Mouse (Mus musculus): ENCODE data around the gene Siva1. TPM values are rescaled to one million over a fixed set of nuclear protein-coding genes. Genes with fewer than 3 reads are reported as not detected.

Gene Siva1
- polyA plus RNA-seq, 1 experiment from 2014 or later = 117 TPM

GRCm38 (mm10) chr12:112604709-112605649 is 39.5 kb upstream of the Siva1 start:
- Histone ChIP-seq H3K27me3 (ENCODE audit: control insufficient read depth, insufficient read depth, low read length) (no peaks in the 10 kb centered on the region), H3K27ac (ENCODE audit: low read length) (no peak overlapping the region), H3K4me3 (ENCODE audit: low read length) (no peak overlapping the region), H3K4me2 (ENCODE audit: low read depth, low read length) (no peak overlapping the region), H3K36me3 (ENCODE audit: control insufficient read depth, insufficient read depth) (peaks cover 5% of the 10 kb centered on the region; the same call in 1 of the 2 replicates), H3K9ac (ENCODE audit: low read length) (no peak overlapping the region), H3K9me3 (replicated peaks; ENCODE audit: control insufficient read depth, low read length) (no peaks in the 10 kb centered on the region), H3K4me1 (ENCODE audit: control insufficient read depth, insufficient read depth, low read length) (peaks cover 16% of the 10 kb centered on the region)
- 71% methylated on average over 20 of the region's 20 CpGs for WGBS
- ATAC-seq (replicated peaks; ENCODE audit: extremely low read depth, insufficient read depth, low FRiP score) = peak; percentile 21; the same call in 1 of the 2 replicates

DNA sequence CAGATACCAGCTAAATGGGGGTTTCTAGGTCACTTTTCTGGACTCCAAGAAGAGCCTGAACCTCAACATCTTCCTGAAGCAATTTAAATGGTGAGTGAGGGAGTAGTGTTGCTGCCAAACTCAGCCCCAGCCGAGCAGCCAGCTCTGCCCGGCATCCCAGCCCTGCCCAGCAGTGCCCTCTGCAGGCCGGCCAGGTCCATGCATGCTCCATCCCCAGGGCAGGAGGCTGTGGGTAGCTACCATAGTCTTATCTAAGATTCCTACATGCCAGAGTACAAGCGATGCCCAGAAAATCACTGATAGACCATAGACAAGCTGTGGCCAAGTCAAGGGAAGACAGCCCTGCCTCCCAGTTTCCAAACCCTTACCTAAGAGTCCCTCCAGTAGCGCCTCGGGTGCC is 38.7 kb upstream of the Siva1 start:
- Histone ChIP-seq H3K9me3 (replicated peaks; ENCODE audit: control insufficient read depth, low read length) (no peaks in the 10 kb centered on the region), H3K27me3 (ENCODE audit: control insufficient read depth, insufficient read depth, low read length) (no peaks in the 10 kb centered on the region), H3K9ac (ENCODE audit: low read length) (no peak overlapping the region), H3K4me1 (ENCODE audit: control insufficient read depth, insufficient read depth, low read length) (peaks cover 16% of the 10 kb centered on the region), H3K36me3 (ENCODE audit: control insufficient read depth, insufficient read depth) (peaks cover 5% of the 10 kb centered on the region; the same call in 1 of the 2 replicates), H3K27ac (ENCODE audit: low read length) (no peak overlapping the region), H3K4me2 (ENCODE audit: low read depth, low read length) (no peak overlapping the region), H3K4me3 (ENCODE audit: low read length) (no peak overlapping the region)
- WGBS = 44% methylated on average over 6 of the region's 6 CpGs
- ATAC-seq (replicated peaks; ENCODE audit: extremely low read depth, insufficient read depth, low FRiP score) = peak; percentile 72

- WGBS = 55% methylated on average over 6 of the region's 6 CpGs
- no peak overlapping the region for H3K4me2 ChIP-seq (ENCODE audit: low read depth, low read length)
- no peak overlapping the region for H3K4me3 ChIP-seq (ENCODE audit: low read length)
- ATAC-seq (replicated peaks; ENCODE audit: extremely low read depth, insufficient read depth, low FRiP score) = no peak
- no peak overlapping the region for H3K27ac ChIP-seq (ENCODE audit: low read length)
- H3K9me3 ChIP-seq (replicated peaks; ENCODE audit: control insufficient read depth, low read length) = no peaks in the 10 kb centered on the region
- no peaks in the 10 kb centered on the region for H3K27me3 ChIP-seq (ENCODE audit: control insufficient read depth, insufficient read depth, low read length)
- no peak overlapping the region for H3K9ac ChIP-seq (ENCODE audit: low read length)
- peaks cover 16% of the 10 kb centered on the region for H3K4me1 ChIP-seq (ENCODE audit: control insufficient read depth, insufficient read depth, low read length)
- H3K36me3 ChIP-seq (ENCODE audit: control insufficient read depth, insufficient read depth) = peaks cover 8% of the 10 kb centered on the region
Observed at GRCm38 (mm10) chr12:112606998-112607397, 37.5 kb upstream of the Siva1 start.

DNA sequence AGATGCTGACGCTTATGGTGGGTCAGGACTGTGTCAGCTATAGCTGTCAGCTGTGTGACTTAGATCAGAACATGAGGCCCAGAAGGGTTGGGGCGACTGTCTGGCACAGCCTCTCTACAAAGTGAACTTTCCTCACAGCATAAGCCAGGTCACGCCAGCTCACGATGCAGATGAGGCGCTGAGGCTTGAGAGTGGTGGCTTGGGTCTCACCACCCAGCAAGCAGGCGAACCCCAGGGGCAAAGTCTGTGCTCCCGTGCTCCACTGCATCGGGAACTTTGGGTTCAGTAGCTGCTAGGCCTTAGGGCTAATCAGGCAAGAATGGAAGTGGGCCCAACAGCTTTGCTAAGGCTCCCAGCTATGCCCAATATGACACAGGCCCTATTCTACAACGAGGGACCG is 35.4 kb upstream of the Siva1 start:
- Histone ChIP-seq H3K4me1 (ENCODE audit: control insufficient read depth, insufficient read depth, low read length) (peaks cover 16% of the 10 kb centered on the region), H3K9me3 (replicated peaks; ENCODE audit: control insufficient read depth, low read length) (no peaks in the 10 kb centered on the region), H3K4me2 (ENCODE audit: low read depth, low read length) (no peak overlapping the region), H3K27ac (ENCODE audit: low read length) (no peak overlapping the region), H3K27me3 (ENCODE audit: control insufficient read depth, insufficient read depth, low read length) (no peaks in the 10 kb centered on the region), H3K4me3 (ENCODE audit: low read length) (no peak overlapping the region), H3K9ac (ENCODE audit: low read length) (peak overlapping the region; percentile 34), H3K36me3 (ENCODE audit: control insufficient read depth, insufficient read depth) (peaks cover 8% of the 10 kb centered on the region)
- WGBS = 73% methylated on average over 10 of the region's 10 CpGs
- no peak for ATAC-seq (replicated peaks; ENCODE audit: extremely low read depth, insufficient read depth, low FRiP score)

- ATAC-seq (replicated peaks; ENCODE audit: extremely low read depth, insufficient read depth, low FRiP score) = no peak
- no peaks in the 10 kb centered on the region for H3K27me3 ChIP-seq (ENCODE audit: control insufficient read depth, insufficient read depth, low read length)
- no peak overlapping the region for H3K4me3 ChIP-seq (ENCODE audit: low read length)
- no peak overlapping the region for H3K4me2 ChIP-seq (ENCODE audit: low read depth, low read length)
- H3K4me1 ChIP-seq (ENCODE audit: control insufficient read depth, insufficient read depth, low read length) = peaks cover 28% of the 10 kb centered on the region
- 0 out of 2 replicates have a peak, but pooled peaks cover 3% of the 10 kb centered on the region for H3K36me3 ChIP-seq (ENCODE audit: control insufficient read depth, insufficient read depth)
- H3K9me3 ChIP-seq (replicated peaks; ENCODE audit: control insufficient read depth, low read length) = no peaks in the 10 kb centered on the region
- peak overlapping the region; percentile 98; the same call in 1 of the 2 replicates for H3K27ac ChIP-seq (ENCODE audit: low read length)
- no peak overlapping the region for H3K9ac ChIP-seq (ENCODE audit: low read length)
- 61% methylated on average over 9 of the region's 9 CpGs for WGBS
Observed at GRCm38 (mm10) chr12:112616668-112617067, 27.8 kb upstream of the Siva1 start.

DNA sequence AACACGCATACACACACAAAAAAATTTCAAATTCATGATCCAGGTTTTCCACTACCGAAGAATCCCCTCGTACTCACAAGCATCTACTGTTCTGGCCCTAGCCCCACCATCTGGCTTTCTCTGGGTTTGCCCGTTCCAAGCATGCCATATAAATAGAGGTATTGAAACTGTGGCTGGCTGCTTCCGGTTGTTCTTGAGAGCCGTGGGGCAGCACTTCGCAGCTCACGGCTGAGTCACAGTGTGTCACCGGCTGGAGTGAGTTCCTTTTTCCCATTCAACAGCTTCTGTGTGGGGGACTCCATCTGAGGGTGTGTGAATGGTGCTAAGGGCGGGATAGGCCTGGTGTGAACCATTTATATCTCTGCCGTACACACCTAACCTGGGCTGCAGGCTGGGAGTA is 27.3 kb upstream of the Siva1 start:
- H3K27ac ChIP-seq (ENCODE audit: low read length) = peak overlapping the region; percentile 98
- peaks cover 33% of the 10 kb centered on the region for H3K4me1 ChIP-seq (ENCODE audit: control insufficient read depth, insufficient read depth, low read length)
- no peak overlapping the region for H3K9ac ChIP-seq (ENCODE audit: low read length)
- no peak overlapping the region for H3K4me3 ChIP-seq (ENCODE audit: low read length)
- H3K36me3 ChIP-seq (ENCODE audit: control insufficient read depth, insufficient read depth) = no peaks in the 10 kb centered on the region
- H3K9me3 ChIP-seq (replicated peaks; ENCODE audit: control insufficient read depth, low read length) = no peaks in the 10 kb centered on the region
- H3K4me2 ChIP-seq (ENCODE audit: low read depth, low read length) = no peak overlapping the region
- ATAC-seq (replicated peaks; ENCODE audit: extremely low read depth, insufficient read depth, low FRiP score) = no peak
- no peaks in the 10 kb centered on the region for H3K27me3 ChIP-seq (ENCODE audit: control insufficient read depth, insufficient read depth, low read length)
- 56% methylated on average over 11 of the region's 11 CpGs for WGBS

GRCm38 (mm10) chr12:112617898-112618380 is 26.5 kb upstream of the Siva1 start:
- no peak overlapping the region for H3K4me3 ChIP-seq (ENCODE audit: low read length)
- no peaks in the 10 kb centered on the region for H3K36me3 ChIP-seq (ENCODE audit: control insufficient read depth, insufficient read depth)
- H3K9ac ChIP-seq (ENCODE audit: low read length) = peak overlapping the region; percentile 86
- H3K27ac ChIP-seq (ENCODE audit: low read length) = peak overlapping the region; percentile 98
- peaks cover 39% of the 10 kb centered on the region for H3K4me1 ChIP-seq (ENCODE audit: control insufficient read depth, insufficient read depth, low read length)
- no peaks in the 10 kb centered on the region for H3K9me3 ChIP-seq (replicated peaks; ENCODE audit: control insufficient read depth, low read length)
- 8% methylated on average over 8 of the region's 8 CpGs for WGBS
- peak overlapping the region; percentile 89; the same call in 1 of the 2 replicates for H3K4me2 ChIP-seq (ENCODE audit: low read depth, low read length)
- no peaks in the 10 kb centered on the region for H3K27me3 ChIP-seq (ENCODE audit: control insufficient read depth, insufficient read depth, low read length)
- ATAC-seq (replicated peaks; ENCODE audit: extremely low read depth, insufficient read depth, low FRiP score) = peak; percentile 79

DNA sequence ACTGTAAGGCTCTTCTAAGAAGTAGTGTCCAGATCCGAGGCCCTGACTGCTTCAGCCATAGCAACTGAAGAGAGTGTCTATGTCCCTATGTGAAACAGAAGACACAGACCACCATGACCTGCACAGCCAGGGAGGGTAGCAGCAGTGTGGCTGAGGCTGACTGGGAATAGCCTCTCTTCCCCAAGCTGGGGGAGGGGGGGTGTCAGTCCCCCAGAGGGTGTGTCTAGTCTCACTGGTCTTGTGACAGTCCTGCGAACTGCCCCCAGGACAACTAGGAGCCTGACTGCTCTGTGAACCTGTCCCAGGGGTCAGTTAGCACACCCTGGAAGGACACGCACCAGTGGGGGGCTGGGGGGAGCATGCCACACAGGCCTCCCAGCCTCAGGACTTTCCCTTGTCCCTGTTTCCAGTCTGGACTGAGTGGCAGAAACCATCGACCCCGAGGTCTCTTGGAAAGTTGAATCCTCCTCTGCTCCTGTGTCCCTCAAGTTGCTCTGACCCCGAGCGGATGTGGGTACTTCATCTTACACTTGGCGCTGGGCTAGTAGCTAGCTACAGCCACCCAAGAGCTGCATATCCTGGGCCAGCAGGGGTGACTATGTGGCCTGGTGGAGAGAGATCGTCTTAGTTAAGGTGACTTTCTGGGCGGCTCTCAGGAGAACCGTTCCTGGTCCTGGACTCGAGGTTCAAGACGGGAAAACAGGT is 25.3 kb upstream of the Siva1 start:
- Histone ChIP-seq H3K4me3 (ENCODE audit: low read length) (peak overlapping the region; percentile 66), H3K36me3 (ENCODE audit: control insufficient read depth, insufficient read depth) (no peaks in the 10 kb centered on the region), H3K27me3 (ENCODE audit: control insufficient read depth, insufficient read depth, low read length) (no peaks in the 10 kb centered on the region), H3K27ac (ENCODE audit: low read length) (peak overlapping the region; percentile 98), H3K4me2 (ENCODE audit: low read depth, low read length) (peak overlapping the region; percentile 89), H3K9me3 (replicated peaks; ENCODE audit: control insufficient read depth, low read length) (no peaks in the 10 kb centered on the region), H3K9ac (ENCODE audit: low read length) (peak overlapping the region; percentile 86), H3K4me1 (ENCODE audit: control insufficient read depth, insufficient read depth, low read length) (peaks cover 50% of the 10 kb centered on the region)
- ATAC-seq (replicated peaks; ENCODE audit: extremely low read depth, insufficient read depth, low FRiP score) = peak; percentile 35
- WGBS = 15% methylated on average over 13 of the region's 13 CpGs
